Mouse (Mus musculus): ENCODE measurements around the gene Icos. TPM values are rescaled to one million over a fixed set of nuclear protein-coding genes. Genes with fewer than 3 reads are reported as not detected.

Gene Icos
- polyA plus RNA-seq, 1 experiment from 2014 or later: 0.36 TPM

- H3K9ac ChIP-seq (ENCODE audit: low read length): no peak overlapping the region
- H3K4me3 ChIP-seq (ENCODE audit: control insufficient read depth in 1 of 2, insufficient read depth in 1 of 2, low read depth in 1 of 2, low read length in 2 of 2): no peak overlapping the region
- no peak overlapping the region for H3K27ac ChIP-seq (replicated peaks in 1 of 2; ENCODE audit: control insufficient read depth in 1 of 2, insufficient read depth in 1 of 2, low read depth in 2 of 2, low read length in 2 of 2)
- ATAC-seq (ENCODE audit: insufficient number of reproducible peaks, insufficient read depth, low FRiP score, low read depth): no peak
- H3K9me3 ChIP-seq (ENCODE audit: control insufficient read depth, low read length): no peaks in the 10 kb centered on the region
- H3K4me1 ChIP-seq (ENCODE audit: control insufficient read depth in 2 of 2, insufficient read depth in 2 of 2, low read length in 2 of 2): no peaks in the 10 kb centered on the region
- WGBS: 70% methylated on average over 4 of the region's 4 CpGs
- no peak overlapping the region for H3K4me2 ChIP-seq (ENCODE audit: low read length)
- no peaks in the 10 kb centered on the region for H3K27me3 ChIP-seq (ENCODE audit: control insufficient read depth, insufficient read depth, low read length)
- H3K36me3 ChIP-seq (ENCODE audit: control insufficient read depth, insufficient read depth, low read length): no peaks in the 10 kb centered on the region
Measured at GRCm38 (mm10) chr1:61038223-61038622, 60.5 kb downstream of the Icos start.

GRCm38 (mm10) chr1:61039310-61039709 lies 61.6 kb downstream of the Icos start:
- Histone ChIP-seq H3K9me3 (ENCODE audit: control insufficient read depth, low read length) (no peaks in the 10 kb centered on the region), H3K4me3 (ENCODE audit: control insufficient read depth in 1 of 2, insufficient read depth in 1 of 2, low read depth in 1 of 2, low read length in 2 of 2) (no peak overlapping the region), H3K9ac (ENCODE audit: low read length) (no peak overlapping the region), H3K36me3 (ENCODE audit: control insufficient read depth, insufficient read depth, low read length) (no peaks in the 10 kb centered on the region), H3K27ac (replicated peaks in 1 of 2; ENCODE audit: control insufficient read depth in 1 of 2, insufficient read depth in 1 of 2, low read depth in 2 of 2, low read length in 2 of 2) (no peak overlapping the region), H3K4me1 (ENCODE audit: control insufficient read depth in 2 of 2, insufficient read depth in 2 of 2, low read length in 2 of 2) (no peaks in the 10 kb centered on the region), H3K27me3 (ENCODE audit: control insufficient read depth, insufficient read depth, low read length) (no peaks in the 10 kb centered on the region), H3K4me2 (ENCODE audit: low read length) (no peak overlapping the region)
- ATAC-seq (ENCODE audit: insufficient number of reproducible peaks, insufficient read depth, low FRiP score, low read depth): no peak
- 33% methylated on average over 4 of the region's 4 CpGs for WGBS

- no peak for ATAC-seq (ENCODE audit: insufficient number of reproducible peaks, insufficient read depth, low FRiP score, low read depth)
- Histone ChIP-seq H3K9me3 (ENCODE audit: control insufficient read depth, low read length) (no peaks in the 10 kb centered on the region), H3K4me3 (ENCODE audit: control insufficient read depth in 1 of 2, insufficient read depth in 1 of 2, low read depth in 1 of 2, low read length in 2 of 2) (no peak overlapping the region), H3K9ac (ENCODE audit: low read length) (no peak overlapping the region), H3K36me3 (ENCODE audit: control insufficient read depth, insufficient read depth, low read length) (no peaks in the 10 kb centered on the region), H3K4me1 (ENCODE audit: control insufficient read depth in 2 of 2, insufficient read depth in 2 of 2, low read length in 2 of 2) (no peaks in the 10 kb centered on the region), H3K4me2 (ENCODE audit: low read length) (no peak overlapping the region), H3K27me3 (ENCODE audit: control insufficient read depth, insufficient read depth, low read length) (no peaks in the 10 kb centered on the region), H3K27ac (replicated peaks in 1 of 2; ENCODE audit: control insufficient read depth in 1 of 2, insufficient read depth in 1 of 2, low read depth in 2 of 2, low read length in 2 of 2) (no peak overlapping the region)
- 94% methylated on average over 4 of the region's 4 CpGs for WGBS
Measured at GRCm38 (mm10) chr1:61040401-61040800, 62.7 kb downstream of the Icos start.

GRCm38 (mm10) chr1:61042842-61043241 lies 65.1 kb downstream of the Icos start:
- Histone ChIP-seq H3K36me3 (ENCODE audit: control insufficient read depth, insufficient read depth, low read length) (no peaks in the 10 kb centered on the region), H3K9me3 (ENCODE audit: control insufficient read depth, low read length) (no peaks in the 10 kb centered on the region), H3K4me1 (ENCODE audit: control insufficient read depth in 2 of 2, insufficient read depth in 2 of 2, low read length in 2 of 2) (no peaks in the 10 kb centered on the region), H3K4me2 (ENCODE audit: low read length) (no peak overlapping the region), H3K4me3 (ENCODE audit: control insufficient read depth in 1 of 2, insufficient read depth in 1 of 2, low read depth in 1 of 2, low read length in 2 of 2) (no peak overlapping the region), H3K27ac (replicated peaks in 1 of 2; ENCODE audit: control insufficient read depth in 1 of 2, insufficient read depth in 1 of 2, low read depth in 2 of 2, low read length in 2 of 2) (no peak overlapping the region), H3K27me3 (ENCODE audit: control insufficient read depth, insufficient read depth, low read length) (no peaks in the 10 kb centered on the region), H3K9ac (ENCODE audit: low read length) (no peak overlapping the region)
- 71% methylated on average over 2 of the region's 2 CpGs for WGBS
- no peak for ATAC-seq (ENCODE audit: insufficient number of reproducible peaks, insufficient read depth, low FRiP score, low read depth)

- 79% methylated on average over 3 of the region's 3 CpGs for WGBS
- Histone ChIP-seq H3K4me2 (ENCODE audit: low read length) (no peak overlapping the region), H3K9ac (ENCODE audit: low read length) (no peak overlapping the region), H3K4me1 (ENCODE audit: control insufficient read depth in 2 of 2, insufficient read depth in 2 of 2, low read length in 2 of 2) (no peaks in the 10 kb centered on the region), H3K4me3 (ENCODE audit: control insufficient read depth in 1 of 2, insufficient read depth in 1 of 2, low read depth in 1 of 2, low read length in 2 of 2) (no peak overlapping the region), H3K27ac (replicated peaks in 1 of 2; ENCODE audit: control insufficient read depth in 1 of 2, insufficient read depth in 1 of 2, low read depth in 2 of 2, low read length in 2 of 2) (no peak overlapping the region), H3K36me3 (ENCODE audit: control insufficient read depth, insufficient read depth, low read length) (no peaks in the 10 kb centered on the region), H3K27me3 (ENCODE audit: control insufficient read depth, insufficient read depth, low read length) (no peaks in the 10 kb centered on the region), H3K9me3 (ENCODE audit: control insufficient read depth, low read length) (no peaks in the 10 kb centered on the region)
- no peak for ATAC-seq (ENCODE audit: insufficient number of reproducible peaks, insufficient read depth, low FRiP score, low read depth)
Measured at GRCm38 (mm10) chr1:61046055-61046705, 68.5 kb downstream of the Icos start.

GRCm38 (mm10) chr1:61047336-61047735 lies 69.6 kb downstream of the Icos start:
- Histone ChIP-seq H3K27me3 (ENCODE audit: control insufficient read depth, insufficient read depth, low read length) (no peaks in the 10 kb centered on the region), H3K9ac (ENCODE audit: low read length) (no peak overlapping the region), H3K4me1 (ENCODE audit: control insufficient read depth in 2 of 2, insufficient read depth in 2 of 2, low read length in 2 of 2) (no peaks in the 10 kb centered on the region), H3K4me3 (ENCODE audit: control insufficient read depth in 1 of 2, insufficient read depth in 1 of 2, low read depth in 1 of 2, low read length in 2 of 2) (no peak overlapping the region), H3K36me3 (ENCODE audit: control insufficient read depth, insufficient read depth, low read length) (no peaks in the 10 kb centered on the region), H3K27ac (replicated peaks in 1 of 2; ENCODE audit: control insufficient read depth in 1 of 2, insufficient read depth in 1 of 2, low read depth in 2 of 2, low read length in 2 of 2) (no peak overlapping the region), H3K4me2 (ENCODE audit: low read length) (no peak overlapping the region), H3K9me3 (ENCODE audit: control insufficient read depth, low read length) (no peaks in the 10 kb centered on the region)
- 77% methylated on average over 3 of the region's 3 CpGs for WGBS
- no peak for ATAC-seq (ENCODE audit: insufficient number of reproducible peaks, insufficient read depth, low FRiP score, low read depth)

Other genes with a start within 250 kb of the Icos start
- not detected in 2 replicates for gene Ctla4, start 90.9 kb upstream of the Icos start, polyA plus RNA-seq (2014; fragmentation: Nextera tagmentation; extraction: Ambion mirVana)